Mouse (Mus musculus): Measurements from ENCODE around the gene Fam189a1. TPM values are rescaled to one million over a fixed set of nuclear protein-coding genes. Genes with fewer than 3 reads are reported as not detected.

Gene Fam189a1
- polyA plus RNA-seq, 1 experiment from 2014 or later = 0.27 TPM

Small RNAs within 50 kb of the gene (microRNA-seq; reads per million reads assigned to microRNA genes)
- not detected for gene Gm25249 (ENCODE audit: borderline number of aligned reads)
